Mouse (Mus musculus): Measurements from ENCODE around the gene Gpr137b.
"Not testable (repeated sequence)": the region's sequence is repeated elsewhere in the genome, so short reads cannot be mapped to it uniquely, and the experiment has no call there.

Gpr137b gene

DNA sequence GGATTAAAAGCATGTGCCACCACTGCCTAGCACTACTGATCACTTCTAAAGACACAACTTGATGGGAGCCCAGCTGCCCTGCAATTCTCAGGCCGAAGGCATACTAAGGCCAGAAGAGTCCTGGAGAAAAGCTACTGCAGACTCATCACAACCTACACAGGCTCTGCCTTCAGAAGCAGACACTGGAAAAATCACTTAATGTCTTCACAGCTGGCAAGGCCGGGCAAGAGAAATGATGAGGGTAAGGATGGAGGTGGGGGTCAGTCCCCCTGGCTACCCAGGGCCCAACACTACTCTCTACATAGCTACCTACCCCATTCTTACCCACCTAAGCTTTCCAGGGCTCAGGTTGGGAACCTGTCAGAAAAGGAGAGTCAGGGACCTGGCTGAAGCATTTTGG lies 27.4 kb downstream of the Gpr137b start:
- ATAC-seq (ENCODE audit: low TSS enrichment), result not testable (repeated sequence)

DNA sequence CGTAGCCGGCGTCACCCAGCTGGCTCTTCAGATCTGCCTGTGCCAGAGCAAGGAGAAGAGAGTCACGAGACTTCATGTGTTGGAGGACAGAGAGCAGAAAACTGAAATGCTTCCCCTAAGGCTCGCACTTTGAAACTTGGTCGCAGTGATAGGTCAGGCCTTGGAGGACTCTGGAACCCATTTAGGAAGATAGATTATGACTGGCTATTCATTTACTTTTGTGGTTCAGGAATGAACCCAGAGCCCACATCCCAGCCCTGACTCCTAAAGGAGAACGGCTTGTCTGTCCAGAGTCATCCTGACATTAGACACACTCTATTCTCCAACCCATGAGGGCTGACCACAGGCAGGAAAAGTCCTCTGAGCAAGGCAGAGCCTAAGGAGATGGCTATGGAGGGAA lies 30.3 kb downstream of the Gpr137b start:
- not testable (repeated sequence) for ATAC-seq (ENCODE audit: low TSS enrichment)

- ATAC-seq (ENCODE audit: low TSS enrichment), result not testable (repeated sequence)
Measured at GRCm38 (mm10) chr13:13362261-13362660, 31.6 kb downstream of the Gpr137b start.

- not testable (repeated sequence) for ATAC-seq (ENCODE audit: low TSS enrichment)
Measured at GRCm38 (mm10) chr13:13360045-13360444, 33.8 kb downstream of the Gpr137b start.

DNA sequence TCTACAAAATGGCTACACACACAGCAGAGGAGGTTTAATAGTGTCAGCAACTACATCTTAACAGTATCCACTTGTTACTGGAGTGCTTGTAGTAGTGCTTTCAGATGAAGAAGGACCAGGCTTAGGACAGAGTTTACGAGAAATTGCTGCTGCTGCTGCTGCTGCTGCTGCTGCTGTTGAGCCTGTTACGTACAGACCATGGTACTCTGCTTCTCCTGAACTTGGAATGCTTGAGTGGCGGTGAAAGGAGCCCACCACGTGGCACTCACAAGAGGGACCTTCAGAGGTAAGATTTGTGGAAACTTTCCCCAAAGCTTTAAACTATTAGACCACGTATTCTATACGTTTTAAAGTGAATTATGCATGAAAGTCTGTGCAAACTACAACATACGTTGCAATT lies 35.2 kb downstream of the Gpr137b start:
- ATAC-seq (ENCODE audit: low TSS enrichment), result not testable (repeated sequence)

DNA sequence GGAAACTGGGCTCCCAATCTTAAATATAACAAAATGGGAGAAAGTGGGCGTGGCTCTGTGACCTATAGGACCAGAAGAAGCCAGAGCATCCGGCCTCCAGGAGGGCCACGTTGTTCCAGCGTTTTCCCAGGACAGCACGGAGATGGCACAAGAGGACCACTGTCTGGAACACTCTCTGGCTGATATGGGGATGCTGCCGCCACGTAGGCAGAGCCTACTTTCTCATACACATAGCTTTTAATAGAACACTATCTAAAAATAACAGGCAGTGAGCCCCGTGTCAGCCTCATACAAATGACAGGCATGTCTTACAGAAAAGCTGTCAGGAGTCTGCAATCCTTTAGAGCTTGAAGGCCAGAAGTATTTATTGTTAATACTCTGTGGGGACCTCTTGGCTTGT lies 35.7 kb downstream of the Gpr137b start:
- ATAC-seq (ENCODE audit: low TSS enrichment), result peak; percentile 47

DNA sequence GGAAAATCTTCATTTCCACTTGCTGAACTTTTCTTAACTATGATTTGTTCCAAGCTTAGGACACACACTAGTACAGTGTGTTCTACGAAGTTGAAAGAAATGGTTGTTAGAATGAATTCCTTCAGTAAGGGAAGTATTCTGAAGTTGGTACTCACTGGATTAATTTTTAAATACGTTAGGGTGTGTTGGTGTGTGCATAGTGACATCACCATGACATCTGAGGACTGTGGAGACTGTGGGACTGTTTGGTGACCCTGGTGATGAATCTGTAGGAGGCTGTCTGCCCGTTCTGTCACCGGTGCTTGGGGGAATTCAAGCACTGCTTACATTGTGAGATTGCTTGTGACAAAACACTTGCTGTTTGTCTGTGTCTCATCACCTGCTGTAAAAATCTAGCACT lies 41.7 kb downstream of the Gpr137b start:
- ATAC-seq (ENCODE audit: low TSS enrichment), result not testable (repeated sequence)

DNA sequence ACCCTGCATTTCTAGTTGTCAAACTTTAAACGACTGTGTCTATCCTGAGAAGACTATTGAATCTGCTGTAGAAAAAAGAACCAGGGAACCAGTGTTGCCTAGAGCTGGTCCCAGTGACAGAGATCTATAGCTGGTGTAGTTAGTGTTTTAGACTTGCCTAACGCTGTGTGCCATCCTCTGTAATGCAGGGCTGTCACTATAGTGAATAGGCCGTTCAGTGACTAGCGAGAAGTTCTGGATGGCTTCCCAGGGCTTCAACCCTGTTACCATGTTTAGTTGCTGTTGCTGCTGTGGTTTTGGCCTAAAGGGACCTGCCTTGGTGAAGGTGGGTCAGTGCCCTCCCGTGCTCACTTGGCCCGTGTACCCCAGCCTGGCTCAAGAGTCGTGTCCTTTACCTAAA lies 43.1 kb downstream of the Gpr137b start:
- ATAC-seq (ENCODE audit: low TSS enrichment), result not testable (repeated sequence)

DNA sequence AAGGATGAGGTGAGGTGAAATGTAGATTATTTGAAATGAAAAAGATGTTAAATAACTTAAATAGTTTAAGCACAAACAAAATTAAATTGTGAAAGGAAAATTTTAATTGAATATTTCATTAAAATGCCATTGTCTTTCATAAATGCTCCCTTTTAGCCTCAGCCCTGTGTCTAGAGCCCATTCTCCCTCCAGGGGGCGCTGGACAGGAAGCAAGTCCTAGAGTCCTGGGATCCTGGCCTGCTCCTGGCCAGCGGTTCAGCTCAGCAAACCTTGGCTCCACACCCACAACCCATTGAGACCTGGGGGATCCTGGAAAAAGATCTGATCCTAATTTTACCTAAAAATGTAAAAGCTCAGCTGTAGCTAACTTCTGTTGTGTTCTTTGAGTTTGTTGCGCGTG lies 44.5 kb downstream of the Gpr137b start:
- no peak for ATAC-seq (ENCODE audit: low TSS enrichment)

DNA sequence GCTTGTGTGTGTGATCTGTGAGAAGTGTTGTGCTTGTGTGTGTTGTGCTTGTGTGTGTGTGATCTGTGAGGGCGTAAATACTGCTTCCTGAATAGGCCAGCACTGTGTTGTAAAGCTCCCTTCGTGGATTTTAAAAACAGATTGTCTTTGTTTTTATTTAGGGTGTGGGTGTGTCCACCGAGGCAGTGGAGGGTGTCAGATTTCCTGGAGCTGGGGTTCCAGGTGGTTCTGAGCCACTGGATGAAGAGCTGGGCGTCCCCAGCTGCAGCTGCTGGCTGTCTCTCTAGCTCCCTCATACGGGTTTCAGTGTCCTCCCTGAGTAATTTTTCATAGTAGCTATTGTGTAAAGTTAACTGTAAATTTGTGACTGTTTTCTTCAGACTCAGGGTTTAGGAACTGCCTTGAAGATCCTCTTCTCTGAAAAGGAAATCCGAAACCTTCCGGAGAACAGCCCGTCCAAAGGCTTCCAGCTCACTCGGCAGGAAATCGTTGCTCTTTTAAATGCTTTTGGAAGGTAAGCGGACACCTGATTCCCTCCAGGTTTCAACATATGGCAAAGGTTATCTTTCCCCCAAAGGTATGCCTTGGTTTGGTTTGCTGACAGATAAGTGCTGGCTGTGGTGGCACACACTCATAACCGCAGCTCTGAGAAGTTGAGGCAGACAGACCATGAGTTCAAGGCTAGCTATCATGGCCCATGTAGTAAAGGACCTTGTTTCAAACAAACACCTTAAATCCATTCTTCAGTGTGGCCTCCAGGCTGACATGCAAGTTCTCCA lies 46.0 kb downstream of the Gpr137b start:
- not testable (repeated sequence) for ATAC-seq (ENCODE audit: low TSS enrichment)

DNA sequence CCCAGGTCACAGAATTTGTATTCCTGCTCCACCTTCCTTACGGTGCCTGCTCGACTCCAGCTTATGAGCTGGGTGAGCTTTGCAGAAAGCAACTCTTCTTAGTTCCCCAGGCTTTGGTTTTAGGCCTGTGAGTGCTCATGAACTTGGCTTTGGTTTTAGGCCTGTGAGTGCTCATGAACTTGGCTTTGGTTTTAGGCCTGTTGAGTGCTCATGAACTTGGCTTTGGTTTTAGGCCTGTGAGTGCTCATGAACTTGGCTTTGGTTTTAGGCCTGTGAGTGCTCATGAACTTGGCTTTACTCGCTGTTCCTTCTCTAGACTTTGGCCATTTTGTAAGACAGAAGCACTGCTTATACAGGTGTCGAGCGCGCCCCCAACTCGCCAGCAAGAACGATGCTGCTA lies 56.5 kb downstream of the Gpr137b start:
- ATAC-seq (ENCODE audit: low TSS enrichment), result not testable (repeated sequence)

DNA sequence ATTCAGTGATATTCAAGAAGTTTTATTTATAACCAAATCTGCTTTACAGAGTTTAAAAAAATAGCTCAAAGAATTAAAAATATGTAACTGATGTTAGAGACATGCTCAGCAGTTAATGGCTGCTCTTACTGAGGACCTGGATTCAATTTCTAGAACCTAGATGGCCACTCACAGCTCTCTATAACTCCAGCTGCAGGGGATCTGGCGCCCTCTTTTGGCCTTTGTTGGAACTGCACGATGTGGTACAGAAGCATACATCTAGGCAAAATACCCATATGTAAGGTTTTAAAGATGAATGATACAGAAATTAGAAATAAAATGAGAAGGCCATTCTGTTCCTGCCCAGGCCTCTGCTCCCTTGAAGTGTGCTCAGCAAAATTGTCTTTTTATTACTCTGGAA lies 64.9 kb downstream of the Gpr137b start:
- no peak for ATAC-seq (ENCODE audit: low TSS enrichment)
